Mouse (Mus musculus) adrenal gland, postnatal 10 days (tissue): Measurements from ENCODE around the gene Atad1. TPM values are rescaled to one million over a fixed set of nuclear protein-coding genes. Genes with fewer than 3 reads are reported as not detected.
"Not testable (repeated sequence)": the region's sequence is repeated elsewhere in the genome, so short reads cannot be mapped to it uniquely, and the experiment has no call there.

Source experiments
- DNase-seq: peaks from one replicate; pipeline ENCODE4 v3.0.0; 2021; ENCODE audit warnings: mixed read lengths
- total RNA-seq, 2 experiments: library from RNA; stranded (reverse); gene quantifications; 2 replicates each; pipeline ENCODE4 v1.2.3; 2021

The Atad1 gene
- total RNA-seq, 2 experiments from 2014 or later: 60.0 to 65.8 TPM

GRCm38 (mm10) chr19:32749425-32749824 lies 9.8 kb upstream of the Atad1 start:
- DNase-seq: peak; percentile 39

- DNase-seq: no peak
Observed at GRCm38 (mm10) chr19:32740641-32741345, 1.2 kb upstream of the Atad1 start.

GRCm38 (mm10) chr19:32737844-32738243 lies 1.7 kb downstream of the Atad1 start:
- DNase-seq: no peak

GRCm38 (mm10) chr19:32732922-32733321 lies 6.7 kb downstream of the Atad1 start:
- no peak for DNase-seq

GRCm38 (mm10) chr19:32729785-32730184 lies 9.8 kb downstream of the Atad1 start:
- no peak for DNase-seq

- no peak for DNase-seq
Observed at GRCm38 (mm10) chr19:32726451-32727325, 12.9 kb downstream of the Atad1 start.

- no peak for DNase-seq
Observed at GRCm38 (mm10) chr19:32723817-32724216, 15.8 kb downstream of the Atad1 start.

GRCm38 (mm10) chr19:32720319-32720718 lies 19.3 kb downstream of the Atad1 start:
- DNase-seq: no peak

GRCm38 (mm10) chr19:32717590-32717989 lies 22.0 kb downstream of the Atad1 start:
- DNase-seq: no peak

- DNase-seq: no peak
Observed at GRCm38 (mm10) chr19:32715681-32716080, 23.9 kb downstream of the Atad1 start.

GRCm38 (mm10) chr19:32715201-32715600 lies 24.4 kb downstream of the Atad1 start:
- DNase-seq: peak; percentile 82

- no peak for DNase-seq
Observed at GRCm38 (mm10) chr19:32713471-32713870, 26.1 kb downstream of the Atad1 start.

GRCm38 (mm10) chr19:32712588-32713042 lies 27.0 kb downstream of the Atad1 start:
- peak; percentile 82 for DNase-seq

GRCm38 (mm10) chr19:32711761-32712541 lies 27.6 kb downstream of the Atad1 start:
- peak; percentile 98 for DNase-seq

GRCm38 (mm10) chr19:32710288-32710687 lies 29.3 kb downstream of the Atad1 start:
- no peak for DNase-seq

GRCm38 (mm10) chr19:32708996-32709395 lies 30.6 kb downstream of the Atad1 start:
- DNase-seq: no peak

GRCm38 (mm10) chr19:32702191-32702590 lies 37.4 kb downstream of the Atad1 start:
- DNase-seq: no peak

- DNase-seq: no peak
Observed at GRCm38 (mm10) chr19:32696674-32697073, 42.9 kb downstream of the Atad1 start.

- DNase-seq: no peak
Observed at GRCm38 (mm10) chr19:32689724-32690123, 49.9 kb downstream of the Atad1 start.

- not testable (repeated sequence) for DNase-seq
Observed at GRCm38 (mm10) chr19:32688227-32688626, 51.4 kb downstream of the Atad1 start.

- DNase-seq: no peak
Observed at GRCm38 (mm10) chr19:32687721-32688120, 51.9 kb downstream of the Atad1 start.

GRCm38 (mm10) chr19:32683081-32683480 lies 56.5 kb downstream of the Atad1 start:
- DNase-seq: no peak
